8 mouse cellular contexts compared by ENCODE assay signal in genomic region chr8:121619401-121619995, GRCm38 (mm10). TPM values are rescaled to one million over a fixed set of nuclear protein-coding genes. Genes with fewer than 3 reads are reported as not detected.
A peak's percentile ranks its signal among the peaks of the same experiment; 100 is the strongest.
DNase-seq lines count a peak whose midpoint lies in the region; ATAC-seq and TF ChIP-seq lines count a peak whose summit lies in the region.

No protein-coding gene starts in this region.

- H3K27ac ChIP-seq in limb, embryonic 13.5 days, result peak overlapping the region; percentile 28; the same call in 1 of the 2 replicates
- peak overlapping the region; percentile 8; the same call in 1 of the 2 replicates for H3K27ac ChIP-seq in midbrain, postnatal 0 days (ENCODE audit: low read depth, low read length)

- no peak for TF ChIP-seq CTCF in midbrain, postnatal 0 days (IDR thresholded peaks at IDR 0.05)

- ATAC-seq in limb, embryonic 13.5 days (ENCODE audit: low FRiP score, low read depth), result no peak
- no peak for ATAC-seq in midbrain, postnatal 0 days (ENCODE audit: low FRiP score)
- ATAC-seq in cerebellum, adult (ENCODE audit: insufficient number of reproducible peaks, low FRiP score, low TSS enrichment), result no peak
- no peak for ATAC-seq in erythroid progenitor cell, adult 5-6 weeks (replicated peaks; ENCODE audit: low FRiP score, poor library complexity, severe bottlenecking)

- H3K4me2 ChIP-seq in limb, embryonic 13.5 days (replicated peaks), result no peak overlapping the region
- no peak overlapping the region for H3K4me2 ChIP-seq in midbrain, postnatal 0 days (ENCODE audit: low read depth, low read length, poor library complexity, severe bottlenecking)

- H3K4me3 ChIP-seq in limb, embryonic 13.5 days, result no peak overlapping the region
- no peak overlapping the region for H3K4me3 ChIP-seq in midbrain, postnatal 0 days (ENCODE audit: low read depth, low read length)

- no peaks in the 10 kb centered on the region for H3K27me3 ChIP-seq in limb, embryonic 13.5 days
- H3K27me3 ChIP-seq in midbrain, postnatal 0 days (ENCODE audit: insufficient read depth, low read length), result no peaks in the 10 kb centered on the region

- no peak overlapping the region for H3K9ac ChIP-seq in limb, embryonic 13.5 days
- 0 out of 2 replicates have a peak overlapping the region, but pooled peaks have one; percentile 20 for H3K9ac ChIP-seq in midbrain, postnatal 0 days (replicated peaks; ENCODE audit: low read length, poor library complexity, severe bottlenecking)

- WGBS in limb, embryonic 13.5 days, result 69% methylated on average over 7 of the region's 7 CpGs
- 63% methylated on average over 7 of the region's 7 CpGs for WGBS in midbrain, postnatal 0 days

- intact Hi-C loops in heart, postnatal 25 days (cut with DNase I), result no loop called here

- peak; percentile 58 for DNase-seq in MN1 (ENCODE audit: low spot score)
- peak; percentile 70 for DNase-seq in adrenal gland, postnatal 10 days
- DNase-seq in heart, postnatal 25 days (ENCODE audit: low spot score), result peak; percentile 77
- DNase-seq in midbrain, postnatal 0 days (ENCODE audit: low spot score), result peak; percentile 42
- no peak for DNase-seq in thymus, adult 18-20 months

- peaks cover 49% of the 10 kb centered on the region for H3K36me3 ChIP-seq in limb, embryonic 13.5 days
- peaks cover 20% of the 10 kb centered on the region for H3K36me3 ChIP-seq in midbrain, postnatal 0 days (ENCODE audit: insufficient read depth, low read length)

- peaks cover 8% of the 10 kb centered on the region for H3K4me1 ChIP-seq in limb, embryonic 13.5 days
- H3K4me1 ChIP-seq in midbrain, postnatal 0 days (ENCODE audit: insufficient read depth, low read length), result peaks cover 5% of the 10 kb centered on the region; the same call in 1 of the 2 replicates

- no peaks in the 10 kb centered on the region for H3K9me3 ChIP-seq in limb, embryonic 13.5 days
- H3K9me3 ChIP-seq in midbrain, postnatal 0 days (ENCODE audit: low read length), result no peaks in the 10 kb centered on the region

RNA-seq across cellular contexts. Expression of gene Map1lc3b, which starts 29.3 kb away (rescaled TPM):
- total RNA-seq in adrenal gland, postnatal 10 days (2021), result 100 to 1,000 TPM; 132 to 152 TPM
- total RNA-seq in heart, postnatal 25 days (2021), result 100 to 1,000 TPM; 231 to 247 TPM
- polyA plus RNA-seq in limb, embryonic 13.5 days (2015; fragmentation: Nextera tagmentation; extraction: Ambion mirVana), result 189 and 193 TPM in 2 replicates
- 264 and 279 TPM in 2 replicates for total RNA-seq in midbrain, postnatal 0 days (2014; rRNA removed)
- 343 and 373 TPM in 2 replicates for polyA plus RNA-seq in midbrain, postnatal 0 days (2015; fragmentation: Nextera tagmentation; extraction: Ambion mirVana)
- total RNA-seq in erythroid progenitor cell, adult 5-6 weeks (2015; ENCODE audit: low replicate concordance), result 93.9 and 137 TPM in 2 replicates
- total RNA-seq in erythroid progenitor cell, adult 5-6 weeks (2017; ENCODE audit: low replicate concordance), result 84.3 and 101 TPM in 2 replicates

RNA-seq across cellular contexts. Expression of gene Zcchc14, which starts 33.2 kb away (rescaled TPM):
- total RNA-seq in adrenal gland, postnatal 10 days (2021), result 10 to 100 TPM; 38.0 to 47.6 TPM
- 10 to 100 TPM; 27.1 to 31.3 TPM for total RNA-seq in heart, postnatal 25 days (2021)
- polyA plus RNA-seq in limb, embryonic 13.5 days (2015; fragmentation: Nextera tagmentation; extraction: Ambion mirVana), result 18.4 and 20.1 TPM in 2 replicates
- total RNA-seq in midbrain, postnatal 0 days (2014; rRNA removed), result 66.5 and 68.5 TPM in 2 replicates
- polyA plus RNA-seq in midbrain, postnatal 0 days (2015; fragmentation: Nextera tagmentation; extraction: Ambion mirVana), result 11.5 and 16.9 TPM in 2 replicates
- total RNA-seq in erythroid progenitor cell, adult 5-6 weeks (2015; ENCODE audit: low replicate concordance), result not detected in 2 replicates
- total RNA-seq in erythroid progenitor cell, adult 5-6 weeks (2017; ENCODE audit: low replicate concordance), result not detected in 2 replicates

RNA-seq across cellular contexts. Expression of gene Fbxo31, which starts 40.9 kb away (rescaled TPM):
- 10 to 100 TPM; 33.6 to 43.8 TPM for total RNA-seq in adrenal gland, postnatal 10 days (2021)
- total RNA-seq in heart, postnatal 25 days (2021), result 100 to 1,000 TPM in 1 of 2 experiments, 10 to 100 TPM in 1; 93.0 to 105 TPM
- 17.6 and 19.3 TPM in 2 replicates for polyA plus RNA-seq in limb, embryonic 13.5 days (2015; fragmentation: Nextera tagmentation; extraction: Ambion mirVana)
- total RNA-seq in midbrain, postnatal 0 days (2014; rRNA removed), result 62.1 and 68.9 TPM in 2 replicates
- 36.3 and 37.3 TPM in 2 replicates for polyA plus RNA-seq in midbrain, postnatal 0 days (2015; fragmentation: Nextera tagmentation; extraction: Ambion mirVana)
- 1.7 and 2.2 TPM in 2 replicates for total RNA-seq in erythroid progenitor cell, adult 5-6 weeks (2015; ENCODE audit: low replicate concordance)
- 1.5 and 3.5 TPM in 2 replicates for total RNA-seq in erythroid progenitor cell, adult 5-6 weeks (2017; ENCODE audit: low replicate concordance)

Comparison
In these comparisons a context has a peak if more than half of its experiments do, and no peak if none do; other contexts are left out.
1. DNase-seq: peak in MN1 (single experiment), adrenal gland, postnatal 10 days (single experiment), heart, postnatal 25 days (single experiment) and midbrain, postnatal 0 days (single experiment); none in thymus, adult 18-20 months (0 of 2).
2. RNA of gene Zcchc14, which starts 33.2 kb away (total RNA-seq): 66.5 to 68.5 TPM in midbrain, postnatal 0 days, 38.0 to 47.6 TPM in adrenal gland, postnatal 10 days and 27.1 to 31.3 TPM in heart, postnatal 25 days; not detected in erythroid progenitor cell, adult 5-6 weeks; every median in the first group is over 10 times any median in the second.
3. RNA of gene Fbxo31, which starts 40.9 kb away (total RNA-seq): 93.0 to 105 TPM in heart, postnatal 25 days, 62.1 to 68.9 TPM in midbrain, postnatal 0 days and 33.6 to 43.8 TPM in adrenal gland, postnatal 10 days; 1.5 to 3.5 TPM in erythroid progenitor cell, adult 5-6 weeks; every median in the first group is over 4 times any median in the second.